Mouse (Mus musculus): Measurements from ENCODE around the gene B4galt3. TPM values are rescaled to one million over a fixed set of nuclear protein-coding genes. Genes with fewer than 3 reads are reported as not detected.

The B4galt3 gene
- total and polyA plus RNA-seq, 3 experiments, result 16.8 to 33.1 TPM; not detected in 1

DNA sequence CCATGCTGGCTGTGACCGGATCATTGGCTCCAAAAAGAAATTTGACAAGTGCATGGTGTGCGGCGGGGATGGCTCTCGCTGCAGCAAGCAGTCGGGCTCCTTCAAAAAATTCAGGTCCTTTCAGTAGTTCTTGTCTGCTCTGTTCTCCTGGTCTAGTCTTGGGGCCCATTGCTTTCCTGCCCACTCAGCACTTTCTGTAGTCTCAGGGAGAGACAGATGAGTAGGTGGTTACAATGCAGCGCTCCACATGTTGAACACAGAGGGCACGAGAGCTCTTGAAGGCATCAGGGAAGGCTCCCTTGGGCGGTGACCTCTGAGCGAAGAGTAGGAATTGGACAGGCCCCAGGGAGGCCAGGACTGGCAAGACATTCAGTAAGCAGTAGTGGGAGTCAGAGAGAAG is 12.3 kb upstream of the B4galt3 start:
- Histone ChIP-seq H3K27me3 (ENCODE audit: control insufficient read depth in 1 of 2, insufficient read depth in 2 of 2, low read length in 2 of 2) (peaks cover 0 to 5% of the 10 kb centered on the region in 2 experiments; a peak in 3 of 4 replicates), H3K79me2 (ENCODE audit: control insufficient read depth, insufficient read depth, low read length, poor library complexity) (no peaks in the 10 kb centered on the region), H3K27ac (ENCODE audit: control insufficient read depth, low read depth, low read length) (no peak overlapping the region), H3K4me3 (ENCODE audit: control insufficient read depth in 1 of 2, insufficient read depth in 1 of 2, low read depth in 2 of 2, low read length in 2 of 2) (no peak overlapping the region), H3K4me1 (ENCODE audit: control insufficient read depth in 1 of 2, insufficient read depth in 2 of 2, low read length in 2 of 2) (0 out of 4 replicates have a peak, but pooled peaks cover 0 to under 1% of the 10 kb centered on the region in 2 experiments), H3K36me3 (ENCODE audit: control insufficient read depth in 1 of 2, insufficient read depth in 2 of 2, low read length in 2 of 2) (no peaks in the 10 kb centered on the region), H3K9ac (ENCODE audit: control insufficient read depth, low read depth, low read length, poor library complexity, severe bottlenecking) (no peak overlapping the region), H3K9me3 (replicated peaks; ENCODE audit: insufficient read depth, low read length) (no peaks in the 10 kb centered on the region)
- DNase-seq (ENCODE audit: low read depth, low spot score), result no peak
- peak; percentile 24; the same call in 1 of the 2 replicates for TF ChIP-seq MAFK (IDR thresholded peaks at IDR 0.05; ENCODE audit: borderline replicate concordance, low read depth, low read length)
- no peak for TF ChIP-seq EP300 (IDR thresholded peaks at IDR 0.05; ENCODE audit: low read depth in 1 of 2, low read length in 2 of 2)
- TF ChIP-seq POLR2A (IDR thresholded peaks at IDR 0.05; ENCODE audit: control insufficient read depth in 1 of 2, insufficient read depth in 1 of 2, low read depth in 1 of 2, low read length in 2 of 2, poor library complexity in 1 of 2), result no peak
- TF ChIP-seq ETS1 (IDR thresholded peaks at IDR 0.05; ENCODE audit: low read depth, low read length), result no peak

DNA sequence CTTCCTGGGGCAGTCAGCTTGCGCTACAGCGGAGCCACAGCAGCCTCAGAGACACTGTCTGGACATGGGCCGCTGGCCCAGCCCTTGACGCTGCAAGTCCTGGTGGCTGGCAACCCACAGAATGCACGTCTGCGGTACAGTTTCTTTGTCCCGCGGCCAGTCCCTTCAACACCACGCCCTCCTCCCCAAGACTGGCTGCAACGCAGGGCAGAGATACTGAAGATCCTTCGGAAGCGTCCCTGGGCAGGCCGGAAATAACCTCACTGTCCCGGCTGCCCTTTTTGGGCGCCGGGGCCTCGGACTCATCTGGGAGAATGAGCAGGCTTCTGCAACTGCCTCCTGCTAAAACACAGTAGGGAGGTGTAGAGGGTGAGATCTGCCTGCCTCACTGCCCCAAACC is 11.2 kb upstream of the B4galt3 start:
- H3K27me3 ChIP-seq (ENCODE audit: control insufficient read depth in 1 of 2, insufficient read depth in 2 of 2, low read length in 2 of 2), result peaks cover 0 to 3% of the 10 kb centered on the region in 2 experiments; a peak in 3 of 4 replicates

DNA sequence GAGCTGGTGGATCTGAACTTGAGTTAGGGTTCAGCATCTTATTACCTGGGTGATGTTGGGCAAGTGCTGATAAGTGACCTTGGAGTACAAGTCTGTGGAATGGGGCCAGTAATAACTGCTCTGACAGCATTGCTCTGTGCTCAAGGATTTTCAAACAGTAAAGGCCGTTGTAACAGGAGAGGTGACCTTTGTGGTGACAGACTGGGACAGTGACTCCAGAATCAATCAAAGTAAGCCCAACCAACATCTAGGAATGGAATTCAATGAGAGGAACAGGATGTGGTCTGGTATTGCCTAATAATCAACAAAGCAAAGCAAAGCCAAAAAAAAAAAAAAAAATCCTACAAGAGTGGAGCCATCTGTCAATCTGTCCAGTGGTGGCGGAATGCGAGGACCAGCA is 9.8 kb upstream of the B4galt3 start:
- TF ChIP-seq MYC (IDR thresholded peaks at IDR 0.05; ENCODE audit: low read depth, low read length) (no peak), UBTF (IDR thresholded peaks at IDR 0.05; ENCODE audit: borderline replicate concordance, insufficient read depth, low read depth, low read length) (no peak), MXI1 (IDR thresholded peaks at IDR 0.05; ENCODE audit: low read depth, low read length) (no peak), SMC3 (IDR thresholded peaks at IDR 0.05; ENCODE audit: low read depth, low read length) (no peak), KAT2A (conservative IDR thresholded peaks at IDR 0.05; ENCODE audit: low read depth, low read length) (no peak), BHLHE40 (IDR thresholded peaks at IDR 0.05; ENCODE audit: borderline replicate concordance, low read depth, low read length) (no peak), TCF12 (IDR thresholded peaks at IDR 0.05; ENCODE audit: low read depth, low read length) (no peak), MEF2A (IDR thresholded peaks at IDR 0.05; ENCODE audit: extremely low read depth, insufficient replicate concordance, low read depth, low read length, poor library complexity, severe bottlenecking) (no peak), USF1 (IDR thresholded peaks at IDR 0.05; ENCODE audit: low read depth, low read length) (no peak)
- no peaks in the 10 kb centered on the region for H3K9me3 ChIP-seq (replicated peaks; ENCODE audit: insufficient read depth, low read length)
- no peak for DNase-seq (ENCODE audit: low read depth, low spot score)
- H3K27me3 ChIP-seq (ENCODE audit: control insufficient read depth in 1 of 2, insufficient read depth in 2 of 2, low read length in 2 of 2), result peaks cover 0 to 2% of the 10 kb centered on the region in 2 experiments; a peak in 3 of 4 replicates
- H3K36me3 ChIP-seq (ENCODE audit: control insufficient read depth in 1 of 2, insufficient read depth in 2 of 2, low read length in 2 of 2), result peaks cover 0 to 3% of the 10 kb centered on the region in 2 experiments; a peak in 2 of 4 replicates
- H3K27ac ChIP-seq (ENCODE audit: control insufficient read depth, low read depth, low read length), result no peak overlapping the region
- H3K4me3 ChIP-seq (ENCODE audit: control insufficient read depth in 1 of 2, insufficient read depth in 1 of 2, low read depth in 2 of 2, low read length in 2 of 2), result no peak overlapping the region
- H3K9ac ChIP-seq (ENCODE audit: control insufficient read depth, low read depth, low read length, poor library complexity, severe bottlenecking), result no peak overlapping the region
- H3K79me2 ChIP-seq (ENCODE audit: control insufficient read depth, insufficient read depth, low read length, poor library complexity), result no peaks in the 10 kb centered on the region
- peaks cover 0 to 6% of the 10 kb centered on the region in 2 experiments; a peak in 1 of 4 replicates for H3K4me1 ChIP-seq (ENCODE audit: control insufficient read depth in 1 of 2, insufficient read depth in 2 of 2, low read length in 2 of 2)

More for the DNA sequence above, 11.2 kb upstream of the B4galt3 start:
- no peak for DNase-seq (ENCODE audit: low read depth, low spot score)
- peaks cover 0 to 3% of the 10 kb centered on the region in 2 experiments; a peak in 2 of 4 replicates for H3K36me3 ChIP-seq (ENCODE audit: control insufficient read depth in 1 of 2, insufficient read depth in 2 of 2, low read length in 2 of 2)
- TF ChIP-seq SIN3A (IDR thresholded peaks at IDR 0.05; ENCODE audit: low read length) (no peak), ZMIZ1 (IDR thresholded peaks at IDR 0.05; ENCODE audit: low read depth, low read length) (no peak)
- H3K79me2 ChIP-seq (ENCODE audit: control insufficient read depth, insufficient read depth, low read length, poor library complexity), result no peaks in the 10 kb centered on the region
- no peak overlapping the region for H3K9ac ChIP-seq (ENCODE audit: control insufficient read depth, low read depth, low read length, poor library complexity, severe bottlenecking)
- peaks cover 0 to 6% of the 10 kb centered on the region in 2 experiments; a peak in 1 of 4 replicates for H3K4me1 ChIP-seq (ENCODE audit: control insufficient read depth in 1 of 2, insufficient read depth in 2 of 2, low read length in 2 of 2)
- H3K4me3 ChIP-seq (ENCODE audit: control insufficient read depth in 1 of 2, insufficient read depth in 1 of 2, low read depth in 2 of 2, low read length in 2 of 2), result no peak overlapping the region
- no peaks in the 10 kb centered on the region for H3K9me3 ChIP-seq (replicated peaks; ENCODE audit: insufficient read depth, low read length)
- no peak overlapping the region for H3K27ac ChIP-seq (ENCODE audit: control insufficient read depth, low read depth, low read length)
